Mouse (Mus musculus) MEL (cell line): ENCODE measurements at regions not wholly inside any gene's neighbourhood (a gene's known extent, or its start where the extent isn't known, plus 50 kb on each side); places are given as distances from the start of the nearest gene placed in this dataset.

Experiments
- CTCF ChIP-seq, 3 experiments: IDR thresholded peaks in 2 of 3; conservative IDR thresholded peaks in 1 of 3; 2 replicates each; pipeline ENCODE4 v1.5.1; 2011 to 2012; ENCODE audit warnings: low read length in 3 of 3, low read depth in 2 of 3, mild to moderate bottlenecking in 2 of 3, improper control_type of control experiment in 1 of 3, inconsistent platforms in 1 of 3, mixed read lengths in 1 of 3, moderate library complexity in 1 of 3; ENCODE audit not compliant: control insufficient read depth in 1 of 3, insufficient read depth in 1 of 3, poor library complexity in 1 of 3, severe bottlenecking in 1 of 3
- EP300 ChIP-seq, 2 experiments: IDR thresholded peaks; 2 replicates each; pipeline ENCODE4 v1.6.1; 2011; ENCODE audit warnings: improper control_type of control experiment in 2 of 2, low read length in 2 of 2, low read depth in 1 of 2, mild to moderate bottlenecking in 1 of 2
- GATA1 ChIP-seq: IDR thresholded peaks from 2 replicates; pipeline ENCODE4 v1.6.1; 2011; ENCODE audit warnings: low read depth, low read length, improper control_type of control experiment
- POLR2A ChIP-seq, 2 experiments: IDR thresholded peaks; 2 replicates each; pipeline ENCODE4 v1.6.1; 2011 to 2012; ENCODE audit warnings: low read length in 2 of 2, mild to moderate bottlenecking in 2 of 2, control low read depth in 1 of 2, improper control_type of control experiment in 1 of 2, low read depth in 1 of 2, moderate library complexity in 1 of 2; ENCODE audit not compliant: control insufficient read depth in 1 of 2, insufficient read depth in 1 of 2, poor library complexity in 1 of 2
- ZKSCAN1 ChIP-seq: IDR thresholded peaks from 2 replicates; pipeline ENCODE4 v1.6.1; 2012; ENCODE audit warnings: low read depth, mild to moderate bottlenecking, inconsistent platforms, low read length, improper control_type of control experiment, moderate library complexity
- ZMIZ1 ChIP-seq: IDR thresholded peaks from 2 replicates; pipeline ENCODE4 v1.6.1; 2012; ENCODE audit warnings: low read depth, mild to moderate bottlenecking, inconsistent platforms, low read length, improper control_type of control experiment, moderate library complexity

GRCm38 (mm10) chr2:108980921-108981320 lies 299.6 kb upstream of the Kif18a start:
- TF ChIP-seq CTCF (IDR thresholded peaks at IDR 0.05 in 2 of 3, conservative IDR thresholded peaks at IDR 0.05 in 1 of 3; ENCODE audit: control insufficient read depth in 1 of 3, insufficient read depth in 1 of 3, low read depth in 2 of 3, low read length in 3 of 3, poor library complexity in 1 of 3, severe bottlenecking in 1 of 3) (no peak), ZKSCAN1 (no peak), GATA1 (no peak), EP300 (IDR thresholded peaks at IDR 0.05; ENCODE audit: low read depth in 1 of 2, low read length in 2 of 2) (no peak), ZMIZ1 (no peak), POLR2A (IDR thresholded peaks at IDR 0.05; ENCODE audit: control insufficient read depth in 1 of 2, insufficient read depth in 1 of 2, low read depth in 1 of 2, low read length in 2 of 2, poor library complexity in 1 of 2) (no peak)
